Mouse (Mus musculus) liver, postnatal 0 days (tissue): ENCODE results near the gene Ccdc159. TPM values are rescaled to one million over a fixed set of nuclear protein-coding genes. Genes with fewer than 3 reads are reported as not detected.

Experiments used
- ATAC-seq: fragments of 200-750 bp; cut with Nextera tagmentation; 2 replicates; pipeline ENCODE4 v1.8.0; 2017; ENCODE audit warnings: mild to moderate bottlenecking, moderate library complexity
- DNase-seq: peaks from one replicate; pipeline ENCODE4 v3.0.0-alpha.2; 2016
- H3K27ac ChIP-seq: fragments of 300-500 bp; sonication (generic); 2 replicates; pipeline ENCODE4 v1.5.1; 2014; ENCODE audit warnings: antibody characterized with exemption, moderate library complexity, mild to moderate bottlenecking, low read depth
- H3K27me3 ChIP-seq: fragments of 300-500 bp; sonication (generic); 2 replicates; pipeline ENCODE4 v1.6.1; 2014; ENCODE audit warnings: low read length, control low read depth, mixed read lengths; ENCODE audit not compliant: insufficient read depth
- H3K36me3 ChIP-seq: fragments of 300-500 bp; sonication (generic); replicated peaks from 2 replicates; pipeline ENCODE4 v1.6.1; 2014; ENCODE audit warnings: mild to moderate bottlenecking, control low read depth, low read length, moderate library complexity, mixed read lengths; ENCODE audit not compliant: insufficient read depth
- H3K4me1 ChIP-seq: fragments of 300-500 bp; sonication (generic); 2 replicates; pipeline ENCODE4 v1.6.1; 2014; ENCODE audit warnings: antibody characterized with exemption, mild to moderate bottlenecking, control low read depth; ENCODE audit not compliant: insufficient read depth
- H3K4me2 ChIP-seq: fragments of 300-500 bp; sonication (generic); 2 replicates; pipeline ENCODE4 v1.6.1; 2014; ENCODE audit warnings: low read depth, mild to moderate bottlenecking, low read length, moderate library complexity, mixed read lengths
- H3K4me3 ChIP-seq: fragments of 300-500 bp; sonication (generic); 2 replicates; pipeline ENCODE4 v1.5.1; 2014; ENCODE audit warnings: low read depth, low read length
- H3K9ac ChIP-seq: fragments of 300-500 bp; sonication (generic); replicated peaks from 2 replicates; pipeline ENCODE4 v1.6.1; 2014; ENCODE audit warnings: mild to moderate bottlenecking, moderate library complexity
- H3K9me3 ChIP-seq: fragments of 300-500 bp; sonication (generic); 2 replicates; pipeline ENCODE4 v1.6.1; 2016; ENCODE audit warnings: mild to moderate bottlenecking, control low read depth, low read length, mixed read lengths
- CTCF ChIP-seq: sonication (generic); IDR thresholded peaks from 2 replicates; pipeline ENCODE4 v1.5.1; 2016; ENCODE audit warnings: antibody characterized with exemption, low read depth
- EP300 ChIP-seq: IDR thresholded peaks from 2 replicates; pipeline ENCODE4 v1.6.1; 2016; ENCODE audit warnings: antibody characterized with exemption, low read depth, mild to moderate bottlenecking
- WGBS: fragments of 180-500 bp; shearing (Covaris S2); extraction: QIAGEN DNeasy Blood & Tissue Kit; methylation state at CpG from one replicate; pipeline ENCODE4 v1.1.7; 2014; ENCODE audit not compliant: insufficient replicate concordance; 5-methylcytosine and 5-hydroxymethylcytosine counted together
- polyA plus RNA-seq: library from polyadenylated mRNA; unstranded; fragments of >200 nt; fragmentation: Nextera tagmentation; extraction: Ambion mirVana; gene quantifications from 2 replicates; pipeline ENCODE4 v1.2.1, GENCODE M21; 2015

Ccdc159 gene
- polyA plus RNA-seq, 1 experiment from 2014 or later = 1.1 TPM

- TF ChIP-seq CTCF = no peak
- H3K27me3 ChIP-seq = no peaks in the 10 kb centered on the region
- no peak overlapping the region for H3K4me3 ChIP-seq
- WGBS = 74% methylated on average over 4 of the region's 4 CpGs
- ATAC-seq = no peak
- no peak overlapping the region for H3K9ac ChIP-seq
- no peaks in the 10 kb centered on the region for H3K36me3 ChIP-seq
- H3K27ac ChIP-seq = no peak overlapping the region
- H3K4me2 ChIP-seq = no peak overlapping the region
- DNase-seq = no peak
- H3K4me1 ChIP-seq = peaks cover 10% of the 10 kb centered on the region; the same call in 1 of the 2 replicates
- no peaks in the 10 kb centered on the region for H3K9me3 ChIP-seq
Observed at GRCm38 (mm10) chr9:21937711-21938175, 10.5 kb downstream of the Ccdc159 start.

GRCm38 (mm10) chr9:21938234-21938855 lies 11.1 kb downstream of the Ccdc159 start:
- Histone ChIP-seq H3K4me2 (no peak overlapping the region), H3K4me3 (no peak overlapping the region), H3K27ac (no peak overlapping the region), H3K9ac (no peak overlapping the region), H3K36me3 (no peaks in the 10 kb centered on the region), H3K9me3 (no peaks in the 10 kb centered on the region), H3K27me3 (no peaks in the 10 kb centered on the region), H3K4me1 (peaks cover 10% of the 10 kb centered on the region; the same call in 1 of the 2 replicates)
- WGBS = 74% methylated on average over 4 of the region's 4 CpGs
- ATAC-seq = no peak
- TF ChIP-seq EP300 (no peak), CTCF (no peak)
- DNase-seq = no peak

- Histone ChIP-seq H3K27ac (no peak overlapping the region), H3K4me2 (no peak overlapping the region), H3K4me1 (peaks cover 7% of the 10 kb centered on the region; the same call in 1 of the 2 replicates), H3K9ac (no peak overlapping the region), H3K27me3 (no peaks in the 10 kb centered on the region), H3K36me3 (no peaks in the 10 kb centered on the region), H3K4me3 (no peak overlapping the region), H3K9me3 (no peaks in the 10 kb centered on the region)
- DNase-seq (no peak), ATAC-seq (no peak)
- TF ChIP-seq EP300 (no peak), CTCF (no peak)
- WGBS = 71% methylated on average over 12 of the region's 12 CpGs
Observed at GRCm38 (mm10) chr9:21943046-21943445, 15.8 kb downstream of the Ccdc159 start.

GRCm38 (mm10) chr9:21943638-21944037 lies 16.4 kb downstream of the Ccdc159 start:
- TF ChIP-seq EP300 (no peak), CTCF (no peak)
- no peak overlapping the region for H3K4me3 ChIP-seq
- no peaks in the 10 kb centered on the region for H3K27me3 ChIP-seq
- DNase-seq (no peak), ATAC-seq (no peak)
- 47% methylated on average over 12 of the region's 12 CpGs for WGBS
- no peak overlapping the region for H3K27ac ChIP-seq
- no peaks in the 10 kb centered on the region for H3K9me3 ChIP-seq
- peaks cover 7% of the 10 kb centered on the region; the same call in 1 of the 2 replicates for H3K4me1 ChIP-seq
- H3K4me2 ChIP-seq = no peak overlapping the region
- no peaks in the 10 kb centered on the region for H3K36me3 ChIP-seq
- no peak overlapping the region for H3K9ac ChIP-seq

GRCm38 (mm10) chr9:21944267-21944666 lies 17.0 kb downstream of the Ccdc159 start:
- ATAC-seq = no peak
- Histone ChIP-seq H3K27ac (no peak overlapping the region), H3K4me1 (peaks cover 7% of the 10 kb centered on the region; the same call in 1 of the 2 replicates), H3K9me3 (no peaks in the 10 kb centered on the region), H3K36me3 (no peaks in the 10 kb centered on the region), H3K27me3 (no peaks in the 10 kb centered on the region), H3K4me3 (no peak overlapping the region), H3K4me2 (no peak overlapping the region), H3K9ac (no peak overlapping the region)
- 30% methylated on average over 23 of the region's 23 CpGs for WGBS
- TF ChIP-seq EP300 (no peak), CTCF (no peak)
- DNase-seq = peak; percentile 45

- no peak overlapping the region for H3K9ac ChIP-seq
- TF ChIP-seq CTCF (no peak), EP300 (no peak)
- H3K36me3 ChIP-seq = no peaks in the 10 kb centered on the region
- peak; percentile 39 for DNase-seq
- H3K27me3 ChIP-seq = 0 out of 2 replicates have a peak, but pooled peaks cover 2% of the 10 kb centered on the region
- peak overlapping the region; percentile 42 for H3K4me2 ChIP-seq
- WGBS = 7% methylated on average over 28 of the region's 28 CpGs
- H3K4me1 ChIP-seq = peaks cover 7% of the 10 kb centered on the region; the same call in 1 of the 2 replicates
- H3K9me3 ChIP-seq = no peaks in the 10 kb centered on the region
- no peak for ATAC-seq
- H3K4me3 ChIP-seq = no peak overlapping the region
- no peak overlapping the region for H3K27ac ChIP-seq
Observed at GRCm38 (mm10) chr9:21947540-21948130, 20.4 kb downstream of the Ccdc159 start.
